Mouse (Mus musculus) ES-E14 (cell line): Measurements from ENCODE around the gene Ptprn2.

Experiments
- CHD2 ChIP-seq: IDR thresholded peaks from 2 replicates; pipeline ENCODE4 v1.6.1; 2014; ENCODE audit warnings: mild to moderate bottlenecking, low read depth, low read length, inconsistent platforms
- MAFK ChIP-seq: IDR thresholded peaks from 2 replicates; pipeline ENCODE4 v1.6.1; 2014; ENCODE audit warnings: mild to moderate bottlenecking, low read depth, low read length, inconsistent platforms; ENCODE audit not compliant: insufficient read depth
- ZC3H11A ChIP-seq: IDR thresholded peaks from 2 replicates; pipeline ENCODE4 v1.6.1; 2012; ENCODE audit warnings: low read depth, mild to moderate bottlenecking, inconsistent platforms, low read length, borderline replicate concordance
- ZNF384 ChIP-seq: IDR thresholded peaks from 2 replicates; pipeline ENCODE4 v1.6.1; 2012; ENCODE audit warnings: low read depth, low read length, inconsistent platforms

DNA sequence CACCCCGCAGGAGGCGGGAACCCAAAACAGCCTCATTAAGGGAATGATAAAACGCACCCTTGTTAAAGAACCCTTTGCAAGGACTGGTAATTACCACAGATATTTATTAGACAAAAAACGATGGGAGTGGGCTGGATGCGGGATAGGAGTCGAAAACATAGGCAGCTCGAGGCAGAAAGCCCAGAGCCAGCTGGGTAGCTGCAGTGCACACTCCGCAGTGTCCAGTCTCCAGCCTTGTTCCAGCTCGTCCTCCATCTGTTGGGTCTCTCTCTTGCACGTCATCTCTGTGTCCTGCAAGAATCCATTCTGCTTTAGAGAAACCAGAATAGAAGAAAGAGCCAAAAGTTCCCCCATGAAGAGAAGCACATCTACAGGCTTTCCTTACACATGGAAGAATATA lies 564.3 kb downstream of the Ptprn2 start:
- TF ChIP-seq CHD2 (no peak), ZNF384 (no peak), MAFK (no peak), ZC3H11A (no peak)
